Mouse (Mus musculus): ENCODE results near the gene Tnfrsf8. TPM values are rescaled to one million over a fixed set of nuclear protein-coding genes. Genes with fewer than 3 reads are reported as not detected.

Gene Tnfrsf8
- polyA plus RNA-seq, 1 experiment from 2014 or later = 0.18 TPM

- Histone ChIP-seq H3K9ac (no peak overlapping the region), H3K4me3 (replicated peaks) (no peak overlapping the region), H3K27ac (no peak overlapping the region), H3K27me3 (peaks cover 9% of the 10 kb centered on the region), H3K36me3 (no peaks in the 10 kb centered on the region), H3K9me3 (replicated peaks) (no peaks in the 10 kb centered on the region), H3K4me1 (peaks cover 23% of the 10 kb centered on the region), H3K4me2 (no peak overlapping the region)
- WGBS = 52% methylated on average over 4 of the region's 4 CpGs
- 0 out of 2 replicates have a peak, but pooled peaks have one; percentile 22 for ATAC-seq (replicated peaks; ENCODE audit: low FRiP score)
These were observed 74.2 kb downstream of the Tnfrsf8 start for GRCm38 (mm10) chr4:145240723-145241231.

- H3K4me1 ChIP-seq = peaks cover 20% of the 10 kb centered on the region
- ATAC-seq (replicated peaks; ENCODE audit: low FRiP score) = peak; percentile 87
- H3K9ac ChIP-seq = no peak overlapping the region
- peak overlapping the region; percentile 76 for H3K27ac ChIP-seq
- WGBS = 16% methylated on average over 4 of the region's 4 CpGs
- H3K36me3 ChIP-seq = no peaks in the 10 kb centered on the region
- no peak overlapping the region for H3K4me2 ChIP-seq
- no peaks in the 10 kb centered on the region for H3K27me3 ChIP-seq
- no peak overlapping the region for H3K4me3 ChIP-seq (replicated peaks)
- H3K9me3 ChIP-seq (replicated peaks) = no peaks in the 10 kb centered on the region
These were observed 75.7 kb downstream of the Tnfrsf8 start for GRCm38 (mm10) chr4:145239049-145239830.

- Histone ChIP-seq H3K27ac (no peak overlapping the region), H3K4me1 (peaks cover 17% of the 10 kb centered on the region), H3K4me2 (no peak overlapping the region), H3K27me3 (no peaks in the 10 kb centered on the region), H3K9me3 (replicated peaks) (no peaks in the 10 kb centered on the region), H3K9ac (no peak overlapping the region), H3K4me3 (replicated peaks) (no peak overlapping the region), H3K36me3 (no peaks in the 10 kb centered on the region)
- no peak for ATAC-seq (replicated peaks; ENCODE audit: low FRiP score)
- 88% methylated on average over 7 of the region's 7 CpGs for WGBS
These were observed 78.9 kb downstream of the Tnfrsf8 start for GRCm38 (mm10) chr4:145236027-145236426.

GRCm38 (mm10) chr4:145233487-145234228 lies 81.3 kb downstream of the Tnfrsf8 start:
- Histone ChIP-seq H3K4me3 (replicated peaks) (no peak overlapping the region), H3K27ac (no peak overlapping the region), H3K27me3 (no peaks in the 10 kb centered on the region), H3K36me3 (no peaks in the 10 kb centered on the region), H3K9me3 (replicated peaks) (no peaks in the 10 kb centered on the region), H3K4me2 (no peak overlapping the region), H3K9ac (no peak overlapping the region), H3K4me1 (no peaks in the 10 kb centered on the region)
- 48% methylated on average over 3 of the region's 3 CpGs for WGBS
- no peak for ATAC-seq (replicated peaks; ENCODE audit: low FRiP score)

- no peak overlapping the region for H3K27ac ChIP-seq
- no peaks in the 10 kb centered on the region for H3K4me1 ChIP-seq
- no peak for ATAC-seq (replicated peaks; ENCODE audit: low FRiP score)
- 85% methylated on average over 5 of the region's 5 CpGs for WGBS
- no peaks in the 10 kb centered on the region for H3K36me3 ChIP-seq
- no peak overlapping the region for H3K9ac ChIP-seq
- no peak overlapping the region for H3K4me3 ChIP-seq (replicated peaks)
- H3K4me2 ChIP-seq = no peak overlapping the region
- H3K27me3 ChIP-seq = no peaks in the 10 kb centered on the region
- H3K9me3 ChIP-seq (replicated peaks) = no peaks in the 10 kb centered on the region
These were observed 83.2 kb downstream of the Tnfrsf8 start for GRCm38 (mm10) chr4:145231732-145232131.

- Histone ChIP-seq H3K4me3 (replicated peaks) (no peak overlapping the region), H3K9me3 (replicated peaks) (no peaks in the 10 kb centered on the region), H3K27me3 (no peaks in the 10 kb centered on the region), H3K9ac (no peak overlapping the region), H3K4me2 (no peak overlapping the region), H3K27ac (no peak overlapping the region), H3K4me1 (no peaks in the 10 kb centered on the region), H3K36me3 (no peaks in the 10 kb centered on the region)
- no peak for ATAC-seq (replicated peaks; ENCODE audit: low FRiP score)
- WGBS = 83% methylated on average over 2 of the region's 2 CpGs
These were observed 84.3 kb downstream of the Tnfrsf8 start for GRCm38 (mm10) chr4:145230647-145231046.

GRCm38 (mm10) chr4:145229524-145230163 lies 85.3 kb downstream of the Tnfrsf8 start:
- H3K36me3 ChIP-seq = no peaks in the 10 kb centered on the region
- no peak overlapping the region for H3K4me2 ChIP-seq
- no peaks in the 10 kb centered on the region for H3K27me3 ChIP-seq
- WGBS = 88% methylated on average over 5 of the region's 5 CpGs
- no peaks in the 10 kb centered on the region for H3K9me3 ChIP-seq (replicated peaks)
- H3K9ac ChIP-seq = no peak overlapping the region
- H3K27ac ChIP-seq = no peak overlapping the region
- no peak for ATAC-seq (replicated peaks; ENCODE audit: low FRiP score)
- H3K4me1 ChIP-seq = no peaks in the 10 kb centered on the region
- H3K4me3 ChIP-seq (replicated peaks) = no peak overlapping the region

GRCm38 (mm10) chr4:145229051-145229450 lies 85.9 kb downstream of the Tnfrsf8 start:
- H3K36me3 ChIP-seq = no peaks in the 10 kb centered on the region
- no peak overlapping the region for H3K4me2 ChIP-seq
- H3K27me3 ChIP-seq = no peaks in the 10 kb centered on the region
- 91% methylated on average over 6 of the region's 6 CpGs for WGBS
- H3K9ac ChIP-seq = no peak overlapping the region
- no peak for ATAC-seq (replicated peaks; ENCODE audit: low FRiP score)
- no peak overlapping the region for H3K27ac ChIP-seq
- no peaks in the 10 kb centered on the region for H3K4me1 ChIP-seq
- H3K9me3 ChIP-seq (replicated peaks) = no peaks in the 10 kb centered on the region
- no peak overlapping the region for H3K4me3 ChIP-seq (replicated peaks)

- Histone ChIP-seq H3K36me3 (no peaks in the 10 kb centered on the region), H3K4me2 (no peak overlapping the region), H3K9me3 (replicated peaks) (no peaks in the 10 kb centered on the region), H3K27ac (no peak overlapping the region), H3K4me3 (replicated peaks) (no peak overlapping the region), H3K9ac (no peak overlapping the region), H3K4me1 (no peaks in the 10 kb centered on the region), H3K27me3 (no peaks in the 10 kb centered on the region)
- no peak for ATAC-seq (replicated peaks; ENCODE audit: low FRiP score)
- 89% methylated on average over 4 of the region's 4 CpGs for WGBS
These were observed 90.4 kb downstream of the Tnfrsf8 start for GRCm38 (mm10) chr4:145224613-145225012.

GRCm38 (mm10) chr4:145222064-145222463 lies 92.9 kb downstream of the Tnfrsf8 start:
- 73% methylated on average over 8 of the region's 8 CpGs for WGBS
- 0 out of 2 replicates have a peak, but pooled peaks have one; percentile 16 for ATAC-seq (replicated peaks; ENCODE audit: low FRiP score)
- H3K27me3 ChIP-seq = no peaks in the 10 kb centered on the region
- no peak overlapping the region for H3K4me2 ChIP-seq
- H3K9me3 ChIP-seq (replicated peaks) = no peaks in the 10 kb centered on the region
- H3K9ac ChIP-seq = no peak overlapping the region
- H3K36me3 ChIP-seq = no peaks in the 10 kb centered on the region
- no peak overlapping the region for H3K4me3 ChIP-seq (replicated peaks)
- no peak overlapping the region for H3K27ac ChIP-seq
- no peaks in the 10 kb centered on the region for H3K4me1 ChIP-seq

- Histone ChIP-seq H3K27me3 (no peaks in the 10 kb centered on the region), H3K27ac (no peak overlapping the region), H3K4me1 (no peaks in the 10 kb centered on the region), H3K36me3 (no peaks in the 10 kb centered on the region), H3K4me2 (no peak overlapping the region), H3K9me3 (replicated peaks) (no peaks in the 10 kb centered on the region), H3K4me3 (replicated peaks) (no peak overlapping the region), H3K9ac (no peak overlapping the region)
- 20% methylated on average over 2 of the region's 2 CpGs for WGBS
- no peak for ATAC-seq (replicated peaks; ENCODE audit: low FRiP score)
These were observed 93.6 kb downstream of the Tnfrsf8 start for GRCm38 (mm10) chr4:145221379-145221778.

GRCm38 (mm10) chr4:145220001-145220400 lies 95.0 kb downstream of the Tnfrsf8 start:
- Histone ChIP-seq H3K4me2 (no peak overlapping the region), H3K27ac (no peak overlapping the region), H3K4me1 (peaks cover under 1% of the 10 kb centered on the region), H3K4me3 (replicated peaks) (no peak overlapping the region), H3K27me3 (no peaks in the 10 kb centered on the region), H3K9ac (no peak overlapping the region), H3K36me3 (no peaks in the 10 kb centered on the region), H3K9me3 (replicated peaks) (no peaks in the 10 kb centered on the region)
- ATAC-seq (replicated peaks; ENCODE audit: low FRiP score) = no peak
- 83% methylated on average over 1 of the region's 1 CpGs for WGBS
